Mouse (Mus musculus) embryonic facial prominence, embryonic 12.5 days (tissue): ENCODE data around the gene Trim62. TPM values are rescaled to one million over a fixed set of nuclear protein-coding genes. Genes with fewer than 3 reads are reported as not detected.

ENCODE experiments used
- ATAC-seq: fragments of 200-750 bp; cut with Nextera tagmentation; 2 replicates; pipeline ENCODE4 v1.8.0; 2017; ENCODE audit not compliant: insufficient number of reproducible peaks, insufficient read depth, low FRiP score, low TSS enrichment
- H3K27ac ChIP-seq: fragments of 300-500 bp; sonication (generic); 2 replicates; pipeline ENCODE4 v1.5.1; 2016; ENCODE audit warnings: mild to moderate bottlenecking
- H3K27me3 ChIP-seq: fragments of 300-500 bp; sonication (generic); 2 replicates; pipeline ENCODE4 v1.6.1; 2016; ENCODE audit warnings: mild to moderate bottlenecking, moderate library complexity
- H3K36me3 ChIP-seq: fragments of 300-500 bp; sonication (generic); 2 replicates; pipeline ENCODE4 v1.6.1; 2016; ENCODE audit warnings: mild to moderate bottlenecking
- H3K4me1 ChIP-seq: fragments of 300-500 bp; sonication (generic); 2 replicates; pipeline ENCODE4 v1.6.1; 2016
- H3K4me2 ChIP-seq: fragments of 300-500 bp; sonication (generic); replicated peaks from 2 replicates; pipeline ENCODE4 v1.6.1; 2016; ENCODE audit warnings: mild to moderate bottlenecking, moderate library complexity
- H3K4me3 ChIP-seq: fragments of 300-500 bp; sonication (generic); 2 replicates; pipeline ENCODE4 v1.5.1; 2016; ENCODE audit warnings: mild to moderate bottlenecking
- H3K9ac ChIP-seq: fragments of 300-500 bp; sonication (generic); 2 replicates; pipeline ENCODE4 v1.6.1; 2016; ENCODE audit warnings: mild to moderate bottlenecking, moderate library complexity
- H3K9me3 ChIP-seq: fragments of 300-500 bp; sonication (generic); 2 replicates; pipeline ENCODE4 v1.6.1; 2016; ENCODE audit warnings: mild to moderate bottlenecking, moderate library complexity
- WGBS: fragments of 180-500 bp; shearing (Covaris S2); methylation state at CpG from one replicate; pipeline ENCODE4 v1.1.7; 2016; 5-methylcytosine and 5-hydroxymethylcytosine counted together
- polyA plus RNA-seq: library from polyadenylated mRNA; unstranded; fragments of >200 nt; fragmentation: Nextera tagmentation; extraction: Ambion mirVana; gene quantifications from 2 replicates; pipeline ENCODE4 v1.2.1, GENCODE M21; 2016

Gene Trim62
- polyA plus RNA-seq, 1 experiment from 2014 or later: 19.7 TPM

- Histone ChIP-seq H3K36me3 (no peaks in the 10 kb centered on the region), H3K27me3 (0 out of 2 replicates have a peak, but pooled peaks cover 6% of the 10 kb centered on the region), H3K9me3 (no peaks in the 10 kb centered on the region), H3K4me1 (peaks cover 3% of the 10 kb centered on the region; the same call in 1 of the 2 replicates), H3K4me3 (no peak overlapping the region), H3K27ac (no peak overlapping the region), H3K9ac (no peak overlapping the region), H3K4me2 (no peak overlapping the region)
- WGBS: 77% methylated on average over 9 of the region's 9 CpGs
- no peak for ATAC-seq
These were observed 63.4 kb downstream of the Trim62 start for GRCm38 (mm10) chr4:128946736-128947135.

GRCm38 (mm10) chr4:128947326-128947933 is 64.0 kb downstream of the Trim62 start:
- H3K9me3 ChIP-seq: no peaks in the 10 kb centered on the region
- peaks cover 3% of the 10 kb centered on the region; the same call in 1 of the 2 replicates for H3K4me1 ChIP-seq
- no peaks in the 10 kb centered on the region for H3K36me3 ChIP-seq
- H3K27ac ChIP-seq: 0 out of 2 replicates have a peak overlapping the region, but pooled peaks have one; percentile 17
- no peak overlapping the region for H3K4me3 ChIP-seq
- no peak for ATAC-seq
- peak overlapping the region; percentile 22; the same call in 1 of the 2 replicates for H3K4me2 ChIP-seq
- H3K27me3 ChIP-seq: 0 out of 2 replicates have a peak, but pooled peaks cover 6% of the 10 kb centered on the region
- no peak overlapping the region for H3K9ac ChIP-seq
- 17% methylated on average over 18 of the region's 18 CpGs for WGBS

- 25% methylated on average over 6 of the region's 6 CpGs for WGBS
- Histone ChIP-seq H3K4me3 (no peak overlapping the region), H3K36me3 (no peaks in the 10 kb centered on the region), H3K27ac (no peak overlapping the region), H3K4me1 (peaks cover 3% of the 10 kb centered on the region; the same call in 1 of the 2 replicates), H3K9ac (no peak overlapping the region), H3K27me3 (0 out of 2 replicates have a peak, but pooled peaks cover 6% of the 10 kb centered on the region), H3K9me3 (no peaks in the 10 kb centered on the region), H3K4me2 (no peak overlapping the region)
- no peak for ATAC-seq
These were observed 64.8 kb downstream of the Trim62 start for GRCm38 (mm10) chr4:128948137-128948674.

- WGBS: 39% methylated on average over 15 of the region's 15 CpGs
- no peaks in the 10 kb centered on the region for H3K36me3 ChIP-seq
- H3K4me2 ChIP-seq: no peak overlapping the region
- H3K27me3 ChIP-seq: 0 out of 2 replicates have a peak, but pooled peaks cover 6% of the 10 kb centered on the region
- H3K4me1 ChIP-seq: peaks cover 3% of the 10 kb centered on the region; the same call in 1 of the 2 replicates
- H3K9ac ChIP-seq: no peak overlapping the region
- H3K9me3 ChIP-seq: no peaks in the 10 kb centered on the region
- H3K4me3 ChIP-seq: no peak overlapping the region
- no peak for ATAC-seq
- no peak overlapping the region for H3K27ac ChIP-seq
These were observed 66.2 kb downstream of the Trim62 start for GRCm38 (mm10) chr4:128949470-128950005.

- Histone ChIP-seq H3K4me1 (peaks cover 3% of the 10 kb centered on the region; the same call in 1 of the 2 replicates), H3K36me3 (no peaks in the 10 kb centered on the region), H3K9me3 (no peaks in the 10 kb centered on the region), H3K27me3 (0 out of 2 replicates have a peak, but pooled peaks cover 6% of the 10 kb centered on the region), H3K27ac (no peak overlapping the region), H3K9ac (no peak overlapping the region), H3K4me3 (no peak overlapping the region), H3K4me2 (no peak overlapping the region)
- WGBS: 82% methylated on average over 5 of the region's 5 CpGs
- ATAC-seq: no peak
These were observed 67.1 kb downstream of the Trim62 start for GRCm38 (mm10) chr4:128950461-128950860.

GRCm38 (mm10) chr4:128953851-128954250 is 70.5 kb downstream of the Trim62 start:
- Histone ChIP-seq H3K27ac (no peak overlapping the region), H3K36me3 (no peaks in the 10 kb centered on the region), H3K4me3 (no peak overlapping the region), H3K27me3 (0 out of 2 replicates have a peak, but pooled peaks cover 6% of the 10 kb centered on the region), H3K9ac (no peak overlapping the region), H3K9me3 (no peaks in the 10 kb centered on the region), H3K4me1 (peaks cover 17% of the 10 kb centered on the region), H3K4me2 (no peak overlapping the region)
- 84% methylated on average over 5 of the region's 5 CpGs for WGBS
- ATAC-seq: no peak

- Histone ChIP-seq H3K27ac (0 out of 2 replicates have a peak overlapping the region, but pooled peaks have one; percentile 46), H3K9ac (no peak overlapping the region), H3K27me3 (no peaks in the 10 kb centered on the region), H3K36me3 (no peaks in the 10 kb centered on the region), H3K4me3 (no peak overlapping the region), H3K4me2 (no peak overlapping the region), H3K4me1 (peaks cover 28% of the 10 kb centered on the region), H3K9me3 (no peaks in the 10 kb centered on the region)
- ATAC-seq: no peak
- WGBS: 51% methylated on average over 11 of the region's 11 CpGs
These were observed 74.0 kb downstream of the Trim62 start for GRCm38 (mm10) chr4:128957155-128957911.

GRCm38 (mm10) chr4:128958156-128958555 is 74.8 kb downstream of the Trim62 start:
- Histone ChIP-seq H3K9ac (no peak overlapping the region), H3K36me3 (no peaks in the 10 kb centered on the region)
- WGBS: 81% methylated on average over 11 of the region's 11 CpGs

GRCm38 (mm10) chr4:128958849-128959248 is 75.5 kb downstream of the Trim62 start:
- Histone ChIP-seq H3K9me3 (no peaks in the 10 kb centered on the region), H3K27me3 (no peaks in the 10 kb centered on the region), H3K4me3 (no peak overlapping the region), H3K36me3 (no peaks in the 10 kb centered on the region), H3K27ac (no peak overlapping the region), H3K4me1 (peaks cover 33% of the 10 kb centered on the region), H3K9ac (no peak overlapping the region), H3K4me2 (no peak overlapping the region)
- ATAC-seq: no peak
- 36% methylated on average over 8 of the region's 8 CpGs for WGBS

More at GRCm38 (mm10) chr4:128958156-128958555, 74.8 kb downstream of the Trim62 start:
- Histone ChIP-seq H3K4me3 (no peak overlapping the region), H3K9me3 (no peaks in the 10 kb centered on the region), H3K4me1 (peaks cover 31% of the 10 kb centered on the region), H3K27ac (0 out of 2 replicates have a peak overlapping the region, but pooled peaks have one; percentile 46), H3K27me3 (no peaks in the 10 kb centered on the region), H3K4me2 (no peak overlapping the region)
- ATAC-seq: no peak

- H3K4me2 ChIP-seq: no peak overlapping the region
- no peak for ATAC-seq
- H3K27me3 ChIP-seq: no peaks in the 10 kb centered on the region
- H3K27ac ChIP-seq: no peak overlapping the region
- no peak overlapping the region for H3K4me3 ChIP-seq
- H3K36me3 ChIP-seq: no peaks in the 10 kb centered on the region
- no peak overlapping the region for H3K9ac ChIP-seq
- no peaks in the 10 kb centered on the region for H3K9me3 ChIP-seq
- peaks cover 33% of the 10 kb centered on the region for H3K4me1 ChIP-seq
- WGBS: 91% methylated on average over 17 of the region's 17 CpGs
These were observed 76.3 kb downstream of the Trim62 start for GRCm38 (mm10) chr4:128959676-128960075.
